Mouse (Mus musculus) spleen, adult 2 months (tissue): ENCODE results near the gene Ppp1r16b. TPM values are rescaled to one million over a fixed set of nuclear protein-coding genes. Genes with fewer than 3 reads are reported as not detected.

ENCODE experiments used
- DNase-seq, 2 experiments: peaks; one replicate each; pipeline versions ENCODE4 v3.0.0 to v3.0.0-alpha.2; 2012 to 2021; ENCODE audit warnings: low spot score in 2 of 2, low read depth in 1 of 2
- H3K27ac ChIP-seq: fragments of 200-500 bp; 2 replicates; pipeline ENCODE4 v1.5.1; 2012; ENCODE audit warnings: low read length, inconsistent platforms; ENCODE audit not compliant: insufficient read depth
- H3K27me3 ChIP-seq: fragments of 200-500 bp; 2 replicates; pipeline ENCODE4 v1.6.1; 2012; ENCODE audit warnings: mild to moderate bottlenecking, moderate library complexity, low read length, inconsistent platforms; ENCODE audit not compliant: control insufficient read depth, insufficient read depth
- H3K36me3 ChIP-seq: fragments of 200-500 bp; 2 replicates; pipeline ENCODE4 v1.6.1; 2012; ENCODE audit warnings: mild to moderate bottlenecking, low read length, inconsistent platforms; ENCODE audit not compliant: control insufficient read depth, insufficient read depth
- H3K4me1 ChIP-seq: fragments of 200-500 bp; 2 replicates; pipeline ENCODE4 v1.6.1; 2011; ENCODE audit warnings: inconsistent platforms; ENCODE audit not compliant: control insufficient read depth, insufficient read depth, insufficient read length
- H3K4me3 ChIP-seq: fragments of 200-500 bp; 2 replicates; pipeline ENCODE4 v1.5.1; 2011; ENCODE audit warnings: mild to moderate bottlenecking, inconsistent platforms; ENCODE audit not compliant: insufficient read depth, insufficient read length; ENCODE audit errors: extremely low read depth
- CTCF ChIP-seq: fragments of 200-500 bp; IDR thresholded peaks from 2 replicates; pipeline ENCODE4 v1.5.1; 2011; ENCODE audit warnings: mild to moderate bottlenecking, inconsistent platforms; ENCODE audit not compliant: insufficient read depth, insufficient read length, insufficient replicate concordance; ENCODE audit errors: extremely low read depth
- POLR2A ChIP-seq: fragments of 200-500 bp; IDR thresholded peaks from 2 replicates; pipeline ENCODE4 v1.6.1; 2011; ENCODE audit warnings: low read depth, low read length, inconsistent platforms
- WGBS: fragments of 180-500 bp; shearing (Covaris S2); methylation state at CpG from one replicate; pipeline ENCODE4 v1.1.7; 2018; 5-methylcytosine and 5-hydroxymethylcytosine counted together
- polyA plus RNA-seq: library from polyadenylated mRNA; depleted of rRNA; stranded (reverse); fragments of >200 nt; gene quantifications from 2 replicates; pipeline ENCODE4 v1.2.3, GENCODE M21; 2012

Ppp1r16b gene
- polyA plus RNA-seq, 1 experiment = 17.6 TPM

DNA sequence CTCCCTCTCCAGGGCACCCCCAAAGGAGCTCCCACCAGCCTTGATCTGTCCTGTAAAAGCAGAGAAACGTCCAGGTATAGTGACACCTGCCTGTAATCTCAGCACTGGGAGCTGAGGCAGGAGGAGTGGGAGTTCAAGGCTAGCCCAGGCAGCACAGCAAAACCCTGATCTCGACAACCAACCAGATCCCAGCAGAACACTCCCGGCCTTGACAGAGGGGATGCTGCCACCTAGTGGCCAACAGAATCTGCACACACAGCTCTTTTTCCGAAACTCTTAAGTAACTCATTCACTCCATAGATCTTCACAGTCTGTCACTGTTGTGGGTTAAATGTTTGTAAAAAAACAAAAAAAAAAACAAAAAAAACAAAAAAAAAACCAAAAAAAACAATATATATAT is 12.2 kb upstream of the Ppp1r16b start:
- TF ChIP-seq CTCF (peak; percentile 87; the same call in 1 of the 2 replicates), POLR2A (no peak)
- Histone ChIP-seq H3K27me3 (no peaks in the 10 kb centered on the region), H3K4me3 (no peak overlapping the region), H3K36me3 (no peaks in the 10 kb centered on the region), H3K27ac (no peak overlapping the region), H3K4me1 (no peaks in the 10 kb centered on the region)
- DNase-seq = peak in 1 of 2 experiments; percentile 75
- WGBS = 11% methylated on average over 4 of the region's 4 CpGs

DNA sequence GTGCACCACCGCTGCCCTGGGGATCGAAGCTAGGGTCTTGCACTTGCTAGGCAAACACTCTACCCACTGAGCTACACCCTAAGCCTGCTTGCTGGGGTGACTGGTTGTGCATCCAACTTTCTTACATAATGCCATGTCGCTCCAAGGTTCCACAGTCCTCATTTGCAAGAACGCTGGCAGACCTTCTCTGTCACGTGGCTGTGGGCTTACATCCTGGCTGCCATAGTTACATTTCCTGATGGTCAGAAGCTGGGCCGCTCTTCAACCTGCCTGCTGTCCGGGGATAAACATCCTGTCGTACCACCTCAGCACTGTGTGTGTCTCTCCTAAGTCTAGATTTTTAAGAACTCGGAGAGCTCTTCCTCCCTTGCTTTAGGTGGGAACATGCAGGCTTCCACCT is 10.5 kb upstream of the Ppp1r16b start:
- WGBS = 59% methylated on average over 9 of the region's 9 CpGs
- no peak overlapping the region for H3K4me3 ChIP-seq
- TF ChIP-seq POLR2A = no peak
- TF ChIP-seq CTCF = no peak
- no peak overlapping the region for H3K27ac ChIP-seq
- H3K36me3 ChIP-seq = no peaks in the 10 kb centered on the region
- peaks cover 3% of the 10 kb centered on the region; the same call in 1 of the 2 replicates for H3K4me1 ChIP-seq
- no peaks in the 10 kb centered on the region for H3K27me3 ChIP-seq
- DNase-seq = no peak

DNA sequence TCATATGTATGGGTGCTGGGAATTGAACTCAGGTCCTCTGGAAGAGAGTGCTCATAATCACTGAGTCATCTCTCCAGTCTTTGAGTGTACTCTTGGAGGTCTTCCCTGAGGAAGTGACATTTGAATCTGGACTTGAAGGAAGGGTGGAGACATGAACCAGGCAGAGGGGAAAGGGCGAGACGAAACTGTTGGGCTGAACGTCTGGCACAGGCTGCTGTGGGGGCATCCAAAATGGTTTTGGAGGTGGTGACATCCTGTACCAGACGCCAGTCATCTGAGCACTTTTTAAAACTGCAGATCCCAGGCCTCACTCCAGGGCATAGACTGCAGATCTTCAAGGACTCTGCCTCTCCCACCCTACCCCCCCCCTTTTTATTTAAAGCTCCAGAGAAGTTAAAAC is 9.4 kb upstream of the Ppp1r16b start:
- WGBS = 84% methylated on average over 4 of the region's 4 CpGs
- Histone ChIP-seq H3K4me3 (no peak overlapping the region), H3K27me3 (no peaks in the 10 kb centered on the region), H3K27ac (no peak overlapping the region), H3K4me1 (peaks cover 3% of the 10 kb centered on the region; the same call in 1 of the 2 replicates), H3K36me3 (no peaks in the 10 kb centered on the region)
- no peak for TF ChIP-seq CTCF
- no peak for DNase-seq

DNA sequence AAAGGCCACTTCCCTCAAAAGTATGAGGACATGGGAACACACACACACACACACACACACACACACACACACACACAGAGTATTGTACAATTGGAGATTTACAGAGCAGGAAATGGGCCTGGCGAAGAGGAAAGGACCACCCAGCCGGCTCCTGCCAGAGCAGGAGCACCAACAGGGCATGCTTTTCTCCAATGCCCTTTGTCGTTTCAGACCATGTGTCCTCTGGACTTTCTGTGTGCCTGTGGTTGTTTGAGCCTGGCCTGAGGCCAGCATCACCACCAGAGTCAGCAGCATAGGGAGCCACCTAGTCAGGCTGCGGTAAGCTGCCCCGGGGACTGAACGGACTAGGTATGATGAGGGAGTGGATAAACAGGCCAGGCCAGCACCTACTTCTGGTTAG is 6.4 kb upstream of the Ppp1r16b start:
- peaks cover 3% of the 10 kb centered on the region; the same call in 1 of the 2 replicates for H3K4me1 ChIP-seq
- DNase-seq = no peak
- H3K36me3 ChIP-seq = no peaks in the 10 kb centered on the region
- TF ChIP-seq CTCF (no peak), POLR2A (no peak)
- no peaks in the 10 kb centered on the region for H3K27me3 ChIP-seq
- H3K27ac ChIP-seq = no peak overlapping the region
- H3K4me3 ChIP-seq = no peak overlapping the region
- WGBS = 39% methylated on average over 6 of the region's 6 CpGs

DNA sequence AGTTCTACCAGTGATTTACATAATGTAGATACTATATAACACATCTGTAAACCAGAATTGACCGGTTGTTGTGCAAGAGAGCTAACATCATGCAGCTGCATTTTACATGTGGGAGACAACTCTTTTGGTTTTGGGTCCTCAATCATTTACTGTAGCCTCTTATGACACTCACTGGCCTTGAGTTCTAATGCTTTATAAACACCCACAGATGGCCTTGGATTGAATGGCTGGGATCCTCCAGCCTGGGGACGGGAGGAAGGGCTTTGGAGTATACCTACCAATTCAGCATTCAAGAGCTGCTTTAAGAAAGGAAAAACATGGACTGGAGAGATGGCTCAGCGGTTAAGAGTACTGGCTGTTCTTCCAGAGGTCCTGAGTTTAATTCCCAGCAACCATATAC is 5.9 kb upstream of the Ppp1r16b start:
- Histone ChIP-seq H3K27ac (no peak overlapping the region), H3K36me3 (no peaks in the 10 kb centered on the region), H3K4me3 (no peak overlapping the region), H3K4me1 (peaks cover 3% of the 10 kb centered on the region; the same call in 1 of the 2 replicates), H3K27me3 (no peaks in the 10 kb centered on the region)
- TF ChIP-seq CTCF (no peak), POLR2A (no peak)
- DNase-seq = no peak
- WGBS = 76% methylated on average over 3 of the region's 3 CpGs

DNA sequence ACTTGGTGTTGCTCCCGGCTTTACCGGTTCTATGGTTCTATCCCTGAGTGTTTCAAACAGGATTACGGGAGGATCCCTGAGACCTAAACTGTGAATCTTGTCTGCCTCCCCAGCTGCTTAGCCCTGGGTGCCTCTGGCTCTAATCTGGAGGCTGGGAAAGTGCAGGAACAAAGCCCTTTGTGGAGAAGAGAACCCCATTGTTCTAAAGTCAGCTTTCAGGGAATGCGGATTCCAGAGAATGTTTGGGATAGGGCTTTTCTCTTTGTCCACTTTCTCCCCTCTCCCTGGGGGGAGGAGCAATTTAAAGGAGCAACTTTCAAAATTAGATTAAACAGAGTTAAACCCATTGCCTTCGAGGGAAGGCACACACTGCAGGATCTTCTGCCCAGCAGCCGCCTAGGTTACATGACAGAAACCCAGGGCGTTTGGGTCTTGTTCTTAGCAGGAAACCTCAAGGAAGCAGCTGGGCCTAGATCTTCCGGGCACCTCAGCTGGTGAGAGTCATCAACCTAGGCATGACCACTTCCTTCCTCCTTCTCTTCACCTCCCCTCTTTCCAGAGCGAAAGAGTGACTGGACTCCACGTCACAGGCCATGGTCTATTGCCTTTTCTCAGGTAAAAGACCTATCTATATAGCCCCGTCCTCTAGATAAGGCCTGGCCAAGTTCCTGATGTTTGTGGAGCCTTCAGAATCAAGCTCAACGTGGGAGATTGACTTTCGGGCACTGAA is 1.0 kb downstream of the Ppp1r16b start:
- DNase-seq = peak; percentile 81 to 93
- TF ChIP-seq POLR2A (no peak), CTCF (no peak)
- no peaks in the 10 kb centered on the region for H3K36me3 ChIP-seq
- H3K4me3 ChIP-seq = peak overlapping the region; percentile 90
- WGBS = 23% methylated on average over 13 of the region's 13 CpGs
- no peaks in the 10 kb centered on the region for H3K27me3 ChIP-seq
- peak overlapping the region; percentile 91 for H3K27ac ChIP-seq
- H3K4me1 ChIP-seq = peaks cover 23% of the 10 kb centered on the region; the same call in 1 of the 2 replicates

DNA sequence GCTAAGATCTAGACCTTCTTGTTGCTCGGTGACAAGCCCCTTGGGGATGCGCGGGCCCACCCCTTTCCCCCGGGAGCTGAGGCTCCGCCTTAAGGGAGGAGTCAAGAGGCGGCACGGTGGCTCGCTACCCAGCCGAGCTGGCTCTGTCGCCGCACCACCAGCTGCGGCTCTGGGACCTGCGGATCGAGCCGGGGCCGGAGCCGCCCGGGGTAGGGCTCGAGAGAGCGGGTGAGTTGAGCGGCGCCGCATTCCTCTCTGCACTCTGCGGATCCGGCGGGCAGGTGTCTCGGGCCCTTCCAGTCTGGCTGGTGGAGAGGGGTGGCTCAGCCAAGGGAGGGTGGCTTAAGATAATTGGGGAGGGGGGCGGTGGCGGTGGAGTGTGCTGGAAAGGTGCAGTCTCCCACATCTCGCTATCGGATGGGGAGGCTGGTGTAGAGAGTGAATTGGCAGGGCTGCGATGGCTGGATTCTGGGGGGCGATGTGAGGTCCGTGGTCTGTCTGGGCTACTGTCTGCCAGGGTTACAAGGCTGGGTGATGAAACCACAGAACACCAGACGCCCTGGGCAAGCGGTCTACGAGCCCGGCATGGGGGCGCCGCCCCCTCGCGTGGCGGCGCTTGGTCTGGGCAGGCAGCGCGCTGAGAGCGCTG is 1.9 kb downstream of the Ppp1r16b start:
- Histone ChIP-seq H3K27ac (peak overlapping the region; percentile 91), H3K4me3 (peak overlapping the region; percentile 90), H3K27me3 (no peaks in the 10 kb centered on the region), H3K36me3 (0 out of 2 replicates have a peak, but pooled peaks cover 2% of the 10 kb centered on the region), H3K4me1 (peaks cover 24% of the 10 kb centered on the region; the same call in 1 of the 2 replicates)
- TF ChIP-seq CTCF (no peak), POLR2A (peak; percentile 96)
- WGBS = under 1% methylated on average over 46 of the region's 47 CpGs
- DNase-seq = peak; percentile 83 to 87
